Mouse (Mus musculus) heart, postnatal 0 days (tissue): ENCODE measurements around the gene Snap29. TPM values are rescaled to one million over a fixed set of nuclear protein-coding genes. Genes with fewer than 3 reads are reported as not detected.

Experiments
- ATAC-seq: fragments of 200-750 bp; cut with Nextera tagmentation; 2 replicates; pipeline ENCODE4 v1.8.0; 2017; ENCODE audit warnings: low read depth, moderate number of reproducible peaks, moderate library complexity; ENCODE audit not compliant: insufficient read depth
- DNase-seq: peaks from one replicate; pipeline ENCODE4 v3.0.0-alpha.2; 2016; ENCODE audit warnings: low spot score
- H3K27ac ChIP-seq: fragments of 300-500 bp; sonication (generic); 2 replicates; pipeline ENCODE4 v1.5.1; 2014; ENCODE audit warnings: low read depth, mild to moderate bottlenecking
- H3K27me3 ChIP-seq: fragments of 300-500 bp; sonication (generic); 2 replicates; pipeline ENCODE4 v1.6.1; 2014; ENCODE audit warnings: low read length, mixed read lengths; ENCODE audit not compliant: control insufficient read depth, insufficient read depth
- H3K36me3 ChIP-seq: fragments of 300-500 bp; sonication (generic); replicated peaks from 2 replicates; pipeline ENCODE4 v1.6.1; 2014; ENCODE audit warnings: low read length, mixed read lengths; ENCODE audit not compliant: control insufficient read depth, insufficient read depth
- H3K4me1 ChIP-seq: fragments of 300-500 bp; sonication (generic); 2 replicates; pipeline ENCODE4 v1.6.1; 2014; ENCODE audit warnings: antibody characterized with exemption; ENCODE audit not compliant: control insufficient read depth, insufficient read depth
- H3K4me2 ChIP-seq: fragments of 300-500 bp; sonication (generic); 2 replicates; pipeline ENCODE4 v1.6.1; 2014; ENCODE audit warnings: low read depth, mild to moderate bottlenecking, low read length, moderate library complexity
- H3K4me3 ChIP-seq: fragments of 300-500 bp; sonication (generic); 2 replicates; pipeline ENCODE4 v1.5.1; 2014; ENCODE audit warnings: low read depth, low read length
- H3K9ac ChIP-seq: fragments of 300-500 bp; sonication (generic); replicated peaks from 2 replicates; pipeline ENCODE4 v1.6.1; 2014; ENCODE audit warnings: low read depth, low read length, mixed read lengths
- H3K9me3 ChIP-seq: fragments of 300-500 bp; sonication (generic); replicated peaks from 2 replicates; pipeline ENCODE4 v1.6.1; 2016; ENCODE audit warnings: low read length; ENCODE audit not compliant: control insufficient read depth
- CTCF ChIP-seq: IDR thresholded peaks from 2 replicates; pipeline ENCODE4 v1.5.1; 2016; ENCODE audit warnings: antibody characterized with exemption, control low read depth, low read depth
- EP300 ChIP-seq: IDR thresholded peaks from 2 replicates; pipeline ENCODE4 v1.6.1; 2016; ENCODE audit warnings: antibody characterized with exemption, low read depth
- WGBS: fragments of 180-500 bp; shearing (Covaris S2); extraction: QIAGEN DNeasy Blood & Tissue Kit; methylation state at CpG from one replicate; pipeline ENCODE4 v1.1.7; 2014; 5-methylcytosine and 5-hydroxymethylcytosine counted together
- polyA plus RNA-seq: library from polyadenylated mRNA; unstranded; fragments of >200 nt; fragmentation: Nextera tagmentation; extraction: Ambion mirVana; gene quantifications from 2 replicates; pipeline ENCODE4 v1.2.1, GENCODE M21; 2015
- total RNA-seq: library from RNA; depleted of rRNA; stranded (reverse); fragments of >200 nt; gene quantifications from 2 replicates; pipeline ENCODE4 v1.2.3, GENCODE M21; 2014; ENCODE audit warnings: low replicate concordance; rRNA removed

Snap29 gene
- total RNA-seq = 20.3 and 22.3 TPM in 2 replicates
- 8.3 and 8.5 TPM in 2 replicates for polyA plus RNA-seq

DNA sequence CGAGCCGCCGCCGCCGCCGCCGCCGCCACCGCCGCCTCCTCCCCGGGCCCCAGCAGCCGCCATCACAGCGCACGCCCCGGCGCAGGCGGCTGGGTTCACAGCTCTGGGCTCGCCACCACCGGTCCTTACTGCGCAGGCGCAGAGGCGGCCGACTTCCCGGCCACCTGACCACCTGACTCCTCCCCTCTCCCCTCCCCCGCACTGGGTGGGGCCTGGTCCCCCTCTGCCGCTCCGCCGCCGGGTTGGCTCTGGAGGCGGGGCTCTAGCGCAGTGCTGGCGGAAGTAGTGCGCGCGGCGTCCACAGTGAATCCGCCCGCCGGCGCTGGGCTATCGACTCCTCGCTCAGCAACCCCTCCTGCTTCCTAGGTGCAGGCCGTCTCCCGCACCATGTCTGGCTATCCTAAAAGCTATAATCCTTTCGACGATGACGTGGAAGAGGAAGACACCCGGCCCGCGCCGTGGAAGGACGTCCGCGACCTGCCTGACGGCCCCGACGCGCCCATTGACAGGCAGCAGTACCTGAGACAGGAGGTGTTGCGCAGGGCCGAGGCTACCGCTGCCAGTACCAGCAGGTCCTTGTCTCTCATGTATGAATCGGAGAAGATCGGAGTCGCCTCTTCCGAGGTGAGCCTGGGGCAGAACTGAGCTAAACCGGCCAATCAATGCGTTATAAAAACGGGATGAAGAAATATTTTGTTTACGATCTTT lies at the start of gene Snap29, which contains the start of gene Pi4ka:
TSS of gene Snap29 (plus strand) at position 251 of the 708 bp plus-strand sequence.
TSS of gene Pi4ka (minus strand) at position 579 of the 708 bp plus-strand sequence.
- Histone ChIP-seq H3K36me3 (no peaks in the 10 kb centered on the region), H3K9me3 (no peaks in the 10 kb centered on the region), H3K9ac (peak within 1 kb of the TSS; percentile 72), H3K4me1 (peaks cover 18% of the 10 kb centered on the region; the same call in 1 of the 2 replicates), H3K4me2 (peak within 1 kb of the TSS; percentile 81), H3K4me3 (peak within 1 kb of the TSS; percentile 85), H3K27ac (peak within 1 kb of the TSS; percentile 82), H3K27me3 (no peaks in the 10 kb centered on the region)
- DNase-seq = peak; percentile 96
- under 1% methylated on average over 52 of the region's 69 CpGs for WGBS
- no peak; the same call in 1 of the 2 replicates for TF ChIP-seq EP300
- ATAC-seq = peak; percentile 97

DNA sequence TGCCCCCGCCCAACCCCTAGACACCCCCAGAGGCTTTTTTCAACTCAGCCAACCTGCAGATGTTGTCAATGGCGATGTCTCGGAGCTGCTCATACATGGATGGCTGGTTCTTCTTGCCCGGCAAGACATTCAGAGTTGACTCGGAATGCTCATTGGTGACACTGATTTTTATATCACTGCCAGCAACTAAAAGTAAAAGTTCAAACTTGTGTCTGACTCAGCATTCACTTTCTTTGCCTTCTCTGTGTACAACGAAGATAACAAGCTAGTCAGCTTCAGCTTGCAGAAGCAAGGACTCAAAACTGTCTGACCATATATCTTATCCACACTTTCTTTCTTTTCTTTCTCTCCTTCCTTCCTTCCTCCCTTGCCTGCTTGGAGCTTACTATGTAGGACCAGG lies 49.8 kb upstream of the Snap29 start:
- Histone ChIP-seq H3K27me3 (no peaks in the 10 kb centered on the region), H3K4me1 (no peaks in the 10 kb centered on the region), H3K4me2 (no peak overlapping the region), H3K9me3 (no peaks in the 10 kb centered on the region), H3K36me3 (peaks cover 80% of the 10 kb centered on the region), H3K27ac (no peak overlapping the region), H3K9ac (no peak overlapping the region), H3K4me3 (no peak overlapping the region)
- ATAC-seq (no peak), DNase-seq (no peak)
- TF ChIP-seq EP300 = no peak
- TF ChIP-seq CTCF = no peak
- 90% methylated on average over 6 of the region's 6 CpGs for WGBS

DNA sequence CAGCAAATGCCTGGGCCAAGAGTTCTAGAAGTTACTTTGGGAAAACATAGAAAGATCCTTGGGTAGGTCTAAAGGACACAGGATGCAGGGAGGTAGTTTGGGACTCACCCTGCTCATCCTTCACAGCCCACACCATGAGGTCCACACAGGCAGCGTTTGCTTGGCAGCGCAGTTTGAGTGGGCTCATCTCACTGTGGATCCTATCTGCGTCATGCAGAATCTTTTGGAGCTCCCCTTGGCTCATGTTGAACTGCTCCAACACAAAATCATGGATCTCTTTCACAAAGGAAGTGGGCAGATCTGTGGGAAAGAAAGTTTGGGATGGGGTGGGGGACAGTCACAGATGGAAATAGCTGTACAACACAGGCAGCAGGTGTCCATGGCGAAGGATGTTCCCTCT lies 47.0 kb upstream of the Snap29 start:
- H3K27me3 ChIP-seq = no peaks in the 10 kb centered on the region

DNA sequence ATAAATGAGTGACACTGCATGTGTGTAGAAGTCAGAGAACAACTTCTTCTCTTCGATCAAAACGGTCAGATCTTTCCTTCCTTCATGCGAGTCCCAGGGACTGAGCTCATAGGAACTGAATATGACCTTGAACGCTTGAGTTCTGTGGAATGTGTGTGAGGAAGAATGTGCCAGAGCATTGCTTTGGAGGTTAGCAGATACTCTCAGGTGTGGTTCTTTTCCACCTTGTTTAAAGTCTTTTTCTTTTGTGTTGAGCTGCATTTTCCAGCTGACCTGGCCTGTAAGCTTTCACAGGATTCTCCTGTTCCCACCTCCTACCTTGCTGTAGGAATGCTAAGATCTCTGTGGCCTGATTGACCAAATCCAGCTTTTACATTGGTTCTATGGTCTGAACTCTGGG lies 23.5 kb upstream of the Snap29 start:
- WGBS = 46% methylated on average over 4 of the region's 4 CpGs
- ATAC-seq (no peak), DNase-seq (no peak)
- TF ChIP-seq CTCF (no peak), EP300 (no peak)
- Histone ChIP-seq H3K27ac (no peak overlapping the region), H3K27me3 (no peaks in the 10 kb centered on the region), H3K4me2 (no peak overlapping the region), H3K9me3 (no peaks in the 10 kb centered on the region), H3K4me1 (no peaks in the 10 kb centered on the region), H3K9ac (no peak overlapping the region), H3K4me3 (no peak overlapping the region), H3K36me3 (peaks cover 36% of the 10 kb centered on the region)

More for the DNA sequence above, 47.0 kb upstream of the Snap29 start:
- H3K36me3 ChIP-seq = peaks cover 71% of the 10 kb centered on the region
- no peaks in the 10 kb centered on the region for H3K9me3 ChIP-seq
- 93% methylated on average over 4 of the region's 4 CpGs for WGBS
- ATAC-seq (no peak), DNase-seq (no peak)
- no peak overlapping the region for H3K4me3 ChIP-seq
- TF ChIP-seq EP300 (no peak), CTCF (no peak)
- no peak overlapping the region for H3K27ac ChIP-seq
- H3K9ac ChIP-seq = no peak overlapping the region
- H3K4me1 ChIP-seq = no peaks in the 10 kb centered on the region
- no peak overlapping the region for H3K4me2 ChIP-seq

DNA sequence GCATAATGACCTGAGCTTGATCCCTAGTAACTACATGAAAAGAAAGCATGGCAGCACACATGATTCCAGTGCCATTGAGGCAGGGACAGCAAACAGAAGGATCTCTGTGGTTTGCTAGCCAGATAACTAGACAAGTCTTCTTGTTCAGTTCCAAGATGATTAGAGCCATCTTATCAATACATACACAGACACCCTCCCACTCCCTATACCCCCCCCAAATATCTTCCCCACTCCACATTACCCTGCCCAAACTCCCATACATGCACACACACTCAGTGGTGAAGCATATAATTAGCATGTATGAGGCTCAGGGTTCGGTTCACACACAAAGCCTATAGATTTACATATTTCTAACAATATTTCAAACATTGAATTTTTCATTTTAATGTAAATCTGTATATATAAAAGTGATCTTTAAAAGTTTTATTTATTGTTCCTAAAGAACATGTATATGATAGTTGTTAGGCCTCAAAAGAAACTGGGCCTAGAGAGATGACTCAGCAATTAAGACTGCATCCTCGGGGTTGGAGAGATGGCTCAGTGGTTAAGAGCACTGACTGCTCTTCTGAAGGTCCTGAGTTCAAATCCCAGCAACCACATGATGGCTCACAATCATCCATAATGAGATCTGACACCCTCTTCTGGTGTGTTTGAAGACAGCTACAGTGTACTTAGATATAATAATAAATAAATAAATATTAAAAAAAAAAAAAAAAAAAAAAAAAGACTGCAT lies 22.0 kb upstream of the Snap29 start:
- Histone ChIP-seq H3K9ac (no peak overlapping the region), H3K36me3 (peaks cover 32% of the 10 kb centered on the region), H3K4me3 (no peak overlapping the region), H3K27me3 (no peaks in the 10 kb centered on the region), H3K27ac (no peak overlapping the region), H3K4me2 (no peak overlapping the region), H3K4me1 (no peaks in the 10 kb centered on the region), H3K9me3 (no peaks in the 10 kb centered on the region)
- no peak for DNase-seq
- ATAC-seq = no peak
- TF ChIP-seq CTCF (no peak), EP300 (no peak)
- 95% methylated on average over 2 of the region's 2 CpGs for WGBS
